Mouse (Mus musculus) layer of hippocampus, adult 6 months (tissue): ENCODE measurements around the gene Ercc6. TPM values are rescaled to one million over a fixed set of nuclear protein-coding genes. Genes with fewer than 3 reads are reported as not detected.

ENCODE experiments used
- long read RNA-seq, 2 experiments: library from polyadenylated mRNA; unstranded; transcript quantifications; one replicate each; pipeline ENCODE4 v2.0.0; 2019 to 2020
- polyA plus RNA-seq: library from polyadenylated mRNA; unstranded; fragments of <200 nt; fragmentation: Nextera tagmentation; gene quantifications from 2 replicates; pipeline ENCODE4 v1.2.3, GENCODE M21; 2021

Gene Ercc6
- 1.0 and 1.5 TPM in 2 replicates for polyA plus RNA-seq
- long read RNA-seq, experiment 1, partial matches to known transcripts = 3 of 4 reads
- long read RNA-seq, experiment 1, other reads (novel, unspliced or antisense) = 1 of 4 reads
- long read RNA-seq, experiment 2, partial matches to known transcripts = 1 of 10 reads
- long read RNA-seq, experiment 2, other reads (novel, unspliced or antisense) = 9 of 10 reads

DNA sequence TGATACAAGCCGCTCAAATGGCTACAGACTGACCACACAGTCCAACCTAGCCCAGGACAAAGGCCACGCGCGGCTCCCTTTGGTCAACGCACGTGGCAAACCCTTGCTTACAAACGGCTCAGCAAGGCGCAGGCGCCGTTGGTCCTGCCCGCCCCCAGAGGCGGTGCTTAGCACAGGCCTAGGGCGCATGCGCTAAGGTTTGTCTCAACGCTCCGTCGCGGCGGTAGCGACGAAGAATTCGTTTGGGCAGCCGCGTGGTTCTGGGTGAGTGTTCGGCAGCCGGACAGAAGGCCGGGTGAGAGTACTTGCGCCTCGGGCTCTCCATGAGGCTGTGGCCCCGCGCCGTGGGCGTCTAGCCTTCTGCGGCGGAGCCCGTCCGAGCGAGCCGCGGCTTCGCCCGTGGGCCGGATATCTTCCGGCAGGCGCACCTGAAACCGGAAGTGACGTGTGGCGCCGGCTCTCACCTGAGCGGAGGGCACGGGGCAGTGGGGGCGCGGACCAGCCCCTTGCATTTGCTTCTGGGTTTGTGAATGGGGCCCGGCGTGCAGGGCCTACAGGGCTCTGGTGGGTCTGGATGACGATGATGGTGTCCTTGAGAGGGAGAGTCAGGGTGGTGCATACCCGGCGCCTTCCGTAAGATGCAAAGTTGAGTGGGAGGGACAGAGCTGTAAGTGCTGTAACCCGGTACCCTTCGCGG, at the start of gene Ercc6:
Gene Ercc6 (plus strand): TSS at position 186 of the 697 bp plus-strand sequence.

GRCm38 (mm10) chr14:32464601-32465505, 48.5 kb upstream of the Ercc6 start, which contains the start of gene Slc18a3:
Slc18a3 (minus strand) TSS chr14:32464850.

GRCm38 (mm10) chr14:32465889-32466288, 47.4 kb upstream of the Ercc6 start, which contains the start of gene Chat:
Chat (minus strand) TSS chr14:32465989.

DNA sequence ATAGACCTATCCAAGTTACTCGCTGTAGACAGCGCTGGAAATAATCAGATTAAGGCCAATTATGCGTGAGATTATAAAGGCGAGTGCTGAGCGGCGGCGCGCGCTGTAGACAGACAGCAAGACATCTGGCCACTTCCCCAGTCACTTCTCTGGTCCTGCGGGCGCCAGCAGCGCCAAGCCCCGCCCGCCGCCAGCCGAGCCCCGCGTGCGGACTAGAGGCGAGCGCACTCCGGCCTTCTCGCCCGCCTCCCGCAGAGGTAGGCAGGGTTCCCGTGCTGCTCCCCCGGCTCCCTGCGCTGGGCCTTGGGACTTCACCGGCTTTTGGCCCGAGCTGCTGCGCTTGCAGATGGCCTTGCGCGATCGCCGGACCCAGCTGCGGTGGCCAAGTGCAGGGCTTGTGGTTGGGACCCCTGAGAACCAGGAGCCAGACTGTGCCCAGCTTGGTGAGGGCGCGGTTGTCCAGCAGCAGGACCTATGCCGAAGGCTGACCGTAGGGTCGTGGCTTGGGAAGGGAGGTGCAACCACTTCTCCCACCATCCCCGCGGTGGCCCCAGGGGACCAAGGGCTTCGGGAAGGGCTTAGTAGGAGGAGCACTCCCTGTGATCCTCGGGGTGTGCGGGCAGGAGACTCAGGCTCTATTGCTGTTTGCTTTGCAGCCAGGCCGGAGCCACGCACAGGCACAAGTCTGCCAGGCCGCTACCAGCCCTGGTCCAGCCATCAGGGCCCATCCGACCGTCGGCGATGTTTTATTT, 86.1 kb downstream of the Ercc6 start, which contains the start of gene Prrxl1:
Gene Prrxl1 (plus strand): TSS at position 118 of the 752 bp plus-strand sequence.

Other genes starting within 250 kb of the Ercc6 start
- gene Ogdhl, start 191.5 kb upstream of the Ercc6 start, polyA plus RNA-seq = 64.1 and 74.7 TPM in 2 replicates
- 4.0 and 5.1 TPM in 2 replicates for gene 1700024G13Rik, start 125.1 kb upstream of the Ercc6 start, polyA plus RNA-seq
- 0.20 and 0.38 TPM in 2 replicates for gene Slc18a3, start 48.7 kb upstream of the Ercc6 start, polyA plus RNA-seq
- gene Chat, start 47.5 kb upstream of the Ercc6 start, polyA plus RNA-seq = 0.11 and 0.55 TPM in 2 replicates
- gene Prrxl1, start 85.9 kb downstream of the Ercc6 start, polyA plus RNA-seq = 0.09 TPM in 1 of 2 replicates, not detected in the other
- 0.03 TPM in 2 replicates for gene 3425401B19Rik, start 171.8 kb downstream of the Ercc6 start, polyA plus RNA-seq